Mouse (Mus musculus) urinary bladder, adult 2 months (tissue): ENCODE results near the gene Slc2a8. TPM values are rescaled to one million over a fixed set of nuclear protein-coding genes. Genes with fewer than 3 reads are reported as not detected.
"Not testable (repeated sequence)": the region's sequence is repeated elsewhere in the genome, so short reads cannot be mapped to it uniquely, and the experiment has no call there.

Experiments used
- DNase-seq: peaks from one replicate; pipeline ENCODE4 v3.0.0; 2022; ENCODE audit warnings: low spot score
- polyA plus RNA-seq: library from polyadenylated mRNA; depleted of rRNA; stranded (reverse); fragments of >200 nt; gene quantifications from 2 replicates; pipeline ENCODE4 v1.2.3, GENCODE M21; 2012; rRNA removed

Slc2a8 gene
- 21.0 and 21.5 TPM in 2 replicates for polyA plus RNA-seq

- DNase-seq: peak; percentile 79
These were observed at the start of gene Slc2a8 for GRCm38 (mm10) chr2:32981725-32982271. Slc2a8 (minus strand) TSS chr2:32982083.

GRCm38 (mm10) chr2:33025040-33025439, 43.2 kb upstream of the Slc2a8 start:
- no peak for DNase-seq

GRCm38 (mm10) chr2:33024564-33024963, 42.7 kb upstream of the Slc2a8 start:
- DNase-seq: no peak

- DNase-seq: no peak
These were observed 41.0 kb upstream of the Slc2a8 start for GRCm38 (mm10) chr2:33022846-33023245.

GRCm38 (mm10) chr2:33018026-33018425, 36.1 kb upstream of the Slc2a8 start:
- peak; percentile 36 for DNase-seq

GRCm38 (mm10) chr2:33017191-33017590, 35.3 kb upstream of the Slc2a8 start:
- DNase-seq: no peak

GRCm38 (mm10) chr2:33014877-33015276, 33.0 kb upstream of the Slc2a8 start:
- no peak for DNase-seq

- DNase-seq: not testable (repeated sequence)
These were observed 27.2 kb upstream of the Slc2a8 start for GRCm38 (mm10) chr2:33009055-33009454.

GRCm38 (mm10) chr2:33005041-33005440, 23.2 kb upstream of the Slc2a8 start:
- no peak for DNase-seq

GRCm38 (mm10) chr2:33002144-33002543, 20.3 kb upstream of the Slc2a8 start:
- no peak for DNase-seq

- no peak for DNase-seq
These were observed 17.9 kb upstream of the Slc2a8 start for GRCm38 (mm10) chr2:32999752-33000151.

GRCm38 (mm10) chr2:32997792-32998191, 15.9 kb upstream of the Slc2a8 start:
- DNase-seq: no peak

- DNase-seq: no peak
These were observed 15.2 kb upstream of the Slc2a8 start for GRCm38 (mm10) chr2:32997081-32997480.

- no peak for DNase-seq
These were observed 10.2 kb upstream of the Slc2a8 start for GRCm38 (mm10) chr2:32992130-32992529.

GRCm38 (mm10) chr2:32990167-32990832, 8.4 kb upstream of the Slc2a8 start:
- DNase-seq: no peak

GRCm38 (mm10) chr2:32989376-32989775, 7.5 kb upstream of the Slc2a8 start:
- no peak for DNase-seq

GRCm38 (mm10) chr2:32985844-32986243, 4.0 kb upstream of the Slc2a8 start:
- no peak for DNase-seq

GRCm38 (mm10) chr2:32983617-32984016, 1.7 kb upstream of the Slc2a8 start:
- DNase-seq: no peak

GRCm38 (mm10) chr2:32982700-32983099, 817 bp upstream of the Slc2a8 start:
- DNase-seq: no peak

GRCm38 (mm10) chr2:32981281-32981680, 602 bp downstream of the Slc2a8 start:
- no peak for DNase-seq

GRCm38 (mm10) chr2:32979675-32980074, 2.2 kb downstream of the Slc2a8 start:
- no peak for DNase-seq

- no peak for DNase-seq
These were observed 3.2 kb downstream of the Slc2a8 start for GRCm38 (mm10) chr2:32978675-32979074.

GRCm38 (mm10) chr2:32977114-32977513, 4.8 kb downstream of the Slc2a8 start:
- no peak for DNase-seq

GRCm38 (mm10) chr2:32974216-32974615, 7.7 kb downstream of the Slc2a8 start:
- no peak for DNase-seq
